Mouse (Mus musculus) CD4-positive helper T cell, adult 2 months (primary cell): Measurements from ENCODE around the gene Cep295nl.
"Not testable (repeated sequence)": the region's sequence is repeated elsewhere in the genome, so short reads cannot be mapped to it uniquely, and the experiment has no call there.

ENCODE experiments used
- DNase-seq: peaks from one replicate; pipeline ENCODE4 v3.0.0-alpha.2; 2012; ENCODE audit warnings: low read depth, missing footprints, low spot score

Gene Cep295nl

GRCm38 (mm10) chr11:118321971-118322370, 20.3 kb downstream of the Cep295nl start:
- no peak for DNase-seq

GRCm38 (mm10) chr11:118321500-118321899, 20.8 kb downstream of the Cep295nl start:
- no peak for DNase-seq

GRCm38 (mm10) chr11:118318678-118319077, 23.6 kb downstream of the Cep295nl start:
- peak; percentile 74 for DNase-seq

- DNase-seq: peak; percentile 45
Observed at GRCm38 (mm10) chr11:118317129-118317528, 25.2 kb downstream of the Cep295nl start.

- no peak for DNase-seq
Observed at GRCm38 (mm10) chr11:118316231-118316806, 26.0 kb downstream of the Cep295nl start.

- DNase-seq: no peak
Observed at GRCm38 (mm10) chr11:118312132-118312723, 30.1 kb downstream of the Cep295nl start.

- not testable (repeated sequence) for DNase-seq
Observed at GRCm38 (mm10) chr11:118307962-118308361, 34.3 kb downstream of the Cep295nl start.

- not testable (repeated sequence) for DNase-seq
Observed at GRCm38 (mm10) chr11:118303959-118304358, 38.3 kb downstream of the Cep295nl start.

- DNase-seq: no peak
Observed at GRCm38 (mm10) chr11:118298810-118299209, 43.5 kb downstream of the Cep295nl start.

- DNase-seq: peak; percentile 34
Observed at GRCm38 (mm10) chr11:118297967-118298366, 44.3 kb downstream of the Cep295nl start.

GRCm38 (mm10) chr11:118295026-118295425, 47.3 kb downstream of the Cep295nl start:
- DNase-seq: no peak

GRCm38 (mm10) chr11:118292671-118293070, 49.6 kb downstream of the Cep295nl start:
- DNase-seq: no peak

GRCm38 (mm10) chr11:118289999-118290889, 52.1 kb downstream of the Cep295nl start, which contains the start of gene Usp36:
Gene Usp36, minus strand, starts transcription at chr11:118290244.
- DNase-seq: peak; percentile 100

GRCm38 (mm10) chr11:118289562-118289961, 52.7 kb downstream of the Cep295nl start:
- DNase-seq: no peak

GRCm38 (mm10) chr11:118289037-118289511, 53.2 kb downstream of the Cep295nl start:
- DNase-seq: peak; percentile 54

- no peak for DNase-seq
Observed at GRCm38 (mm10) chr11:118287573-118287972, 54.7 kb downstream of the Cep295nl start.

- DNase-seq: no peak
Observed at GRCm38 (mm10) chr11:118286434-118286833, 55.9 kb downstream of the Cep295nl start.

GRCm38 (mm10) chr11:118285791-118286190, 56.5 kb downstream of the Cep295nl start:
- DNase-seq: no peak
